12 mouse cellular contexts compared by ENCODE assay signal in the genomic region with DNA sequence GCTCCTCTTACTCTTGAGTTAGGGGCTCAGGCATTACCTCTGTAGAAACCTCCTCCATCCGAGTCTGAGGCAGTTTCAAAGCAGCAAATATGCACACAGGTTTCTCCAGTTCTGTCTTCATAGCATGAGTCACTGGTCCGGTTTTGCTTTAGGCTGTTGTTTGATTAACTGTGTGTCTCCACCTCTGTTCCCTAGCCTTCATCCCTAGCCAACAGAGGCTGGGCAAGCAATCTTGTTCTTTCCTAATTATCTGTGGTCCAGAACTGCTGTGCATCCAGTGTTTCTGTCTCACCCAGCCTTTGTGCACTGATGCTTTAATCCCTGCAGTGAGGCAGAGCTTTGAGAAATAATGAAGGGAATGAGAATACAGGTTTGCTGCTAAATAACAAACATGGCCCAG.
DNase-seq lines count a peak whose midpoint lies in the region; ATAC-seq and TF ChIP-seq lines count a peak whose summit lies in the region.
"Had no signal": no experiment of that assay in that cellular context is flagged by ENCODE, and none has a peak within 500 bp of the region (broad histone marks: within the 10 kb centered on the region; RNA-seq: fewer than 3 reads in every experiment).

No protein-coding gene starts in this region.

- no peaks in the 10 kb centered on the region for H3K27me3 ChIP-seq in lung, embryonic 14.5 days (ENCODE audit: insufficient read depth, low read length)
- H3K27me3 ChIP-seq in forebrain, embryonic 16.5 days (replicated peaks; ENCODE audit: control insufficient read depth, insufficient read depth, low read length), result no peaks in the 10 kb centered on the region
- H3K27me3 ChIP-seq in neural tube, embryonic 15.5 days (replicated peaks), result no peaks in the 10 kb centered on the region

- no peaks in the 10 kb centered on the region for H3K9me3 ChIP-seq in lung, embryonic 14.5 days (ENCODE audit: low read depth, low read length)
- H3K9me3 ChIP-seq in forebrain, embryonic 16.5 days (ENCODE audit: control insufficient read depth, low read length), result no peaks in the 10 kb centered on the region
- H3K9me3 ChIP-seq in neural tube, embryonic 15.5 days (replicated peaks), result no peaks in the 10 kb centered on the region

- no peak overlapping the region for H3K4me2 ChIP-seq in lung, embryonic 14.5 days
- no peak overlapping the region for H3K4me2 ChIP-seq in forebrain, embryonic 16.5 days (ENCODE audit: low read length)
- H3K4me2 ChIP-seq in neural tube, embryonic 15.5 days, result no peak overlapping the region

- 46% methylated on average over 2 of the region's 2 CpGs for WGBS in lung, embryonic 14.5 days
- 4% methylated on average over 2 of the region's 2 CpGs for WGBS in forebrain, embryonic 16.5 days
- WGBS in neural tube, embryonic 15.5 days, result 56% methylated on average over 2 of the region's 2 CpGs

- no peak for ATAC-seq in lung, embryonic 14.5 days (ENCODE audit: insufficient read depth)
- peak; percentile 51 for ATAC-seq in forebrain, embryonic 16.5 days
- ATAC-seq in neural tube, embryonic 15.5 days (ENCODE audit: low FRiP score), result no peak

- TF ChIP-seq CTCF in lung, embryonic 14.5 days (IDR thresholded peaks at IDR 0.05; ENCODE audit: low read depth), result no peak

- no peak overlapping the region for H3K4me3 ChIP-seq in lung, embryonic 14.5 days (ENCODE audit: low read depth, low read length)
- no peak overlapping the region for H3K4me3 ChIP-seq in forebrain, embryonic 16.5 days (replicated peaks; ENCODE audit: low read length)
- H3K4me3 ChIP-seq in neural tube, embryonic 15.5 days (replicated peaks), result no peak overlapping the region
- H3K4me3 ChIP-seq: myocyte had no signal

- H3K36me3 ChIP-seq in lung, embryonic 14.5 days (ENCODE audit: insufficient read depth), result no peaks in the 10 kb centered on the region
- no peaks in the 10 kb centered on the region for H3K36me3 ChIP-seq in forebrain, embryonic 16.5 days (ENCODE audit: control insufficient read depth, insufficient read depth)
- H3K36me3 ChIP-seq in neural tube, embryonic 15.5 days, result no peaks in the 10 kb centered on the region

- peak; percentile 24 to 70 for DNase-seq in adrenal gland, adult (ENCODE audit: inconsistent age in 2 of 2, low spot score in 1 of 2)
- DNase-seq in adrenal gland, adult 2 months, result no peak
- DNase-seq in lung, embryonic 14.5 days, result peak; percentile 17
- no peak for DNase-seq in lung, postnatal 14 days
- DNase-seq in layer of hippocampus, postnatal 10 days (ENCODE audit: low spot score in 2 of 2), result no peak
- no peak for DNase-seq in thymus, postnatal 10 days (ENCODE audit: low spot score in 2 of 2)
- DNase-seq: gastrocnemius, postnatal 36 days; kidney, postnatal 25 days had no signal

- no peak overlapping the region for H3K27ac ChIP-seq in lung, embryonic 14.5 days (ENCODE audit: low read depth)
- no peak overlapping the region for H3K27ac ChIP-seq in forebrain, embryonic 16.5 days (ENCODE audit: low read length)
- peak overlapping the region; percentile 45 for H3K27ac ChIP-seq in neural tube, embryonic 15.5 days (replicated peaks)
- H3K27ac ChIP-seq: liver, embryonic 14.5 days had no signal

- no peaks in the 10 kb centered on the region for H3K4me1 ChIP-seq in lung, embryonic 14.5 days (ENCODE audit: insufficient read depth)
- peaks cover 11% of the 10 kb centered on the region for H3K4me1 ChIP-seq in forebrain, embryonic 16.5 days (replicated peaks; ENCODE audit: control insufficient read depth, insufficient read depth, low read length)
- peaks cover 15% of the 10 kb centered on the region; the same call in 1 of the 2 replicates for H3K4me1 ChIP-seq in neural tube, embryonic 15.5 days

- H3K9ac ChIP-seq in lung, embryonic 14.5 days, result no peak overlapping the region
- H3K9ac ChIP-seq in forebrain, embryonic 16.5 days (replicated peaks; ENCODE audit: low read depth, low read length), result no peak overlapping the region
- no peak overlapping the region for H3K9ac ChIP-seq in neural tube, embryonic 15.5 days (replicated peaks)
- H3K9ac ChIP-seq: liver, embryonic 14.5 days had no signal

Comparison
In these comparisons a context has a peak if more than half of its experiments do, and no peak if none do; other contexts are left out.
1. DNase-seq: peak in adrenal gland, adult (2 of 2) and lung, embryonic 14.5 days (single experiment); none in adrenal gland, adult 2 months (single experiment), lung, postnatal 14 days (single experiment), layer of hippocampus, postnatal 10 days (0 of 2) and thymus, postnatal 10 days (0 of 2).